Mouse (Mus musculus) heart, postnatal 0 days (tissue): ENCODE results near the gene Dlx6. TPM values are rescaled to one million over a fixed set of nuclear protein-coding genes. Genes with fewer than 3 reads are reported as not detected.

Experiments used
- ATAC-seq: fragments of 200-750 bp; cut with Nextera tagmentation; 2 replicates; pipeline ENCODE4 v1.8.0; 2017; ENCODE audit warnings: low read depth, moderate number of reproducible peaks, moderate library complexity; ENCODE audit not compliant: insufficient read depth
- DNase-seq: peaks from one replicate; pipeline ENCODE4 v3.0.0-alpha.2; 2016; ENCODE audit warnings: low spot score
- H3K27ac ChIP-seq: fragments of 300-500 bp; sonication (generic); 2 replicates; pipeline ENCODE4 v1.5.1; 2014; ENCODE audit warnings: low read depth, mild to moderate bottlenecking
- H3K27me3 ChIP-seq: fragments of 300-500 bp; sonication (generic); 2 replicates; pipeline ENCODE4 v1.6.1; 2014; ENCODE audit warnings: low read length, mixed read lengths; ENCODE audit not compliant: control insufficient read depth, insufficient read depth
- H3K36me3 ChIP-seq: fragments of 300-500 bp; sonication (generic); replicated peaks from 2 replicates; pipeline ENCODE4 v1.6.1; 2014; ENCODE audit warnings: low read length, mixed read lengths; ENCODE audit not compliant: control insufficient read depth, insufficient read depth
- H3K4me1 ChIP-seq: fragments of 300-500 bp; sonication (generic); 2 replicates; pipeline ENCODE4 v1.6.1; 2014; ENCODE audit warnings: antibody characterized with exemption; ENCODE audit not compliant: control insufficient read depth, insufficient read depth
- H3K4me2 ChIP-seq: fragments of 300-500 bp; sonication (generic); 2 replicates; pipeline ENCODE4 v1.6.1; 2014; ENCODE audit warnings: low read depth, mild to moderate bottlenecking, low read length, moderate library complexity
- H3K4me3 ChIP-seq: fragments of 300-500 bp; sonication (generic); 2 replicates; pipeline ENCODE4 v1.5.1; 2014; ENCODE audit warnings: low read depth, low read length
- H3K9ac ChIP-seq: fragments of 300-500 bp; sonication (generic); replicated peaks from 2 replicates; pipeline ENCODE4 v1.6.1; 2014; ENCODE audit warnings: low read depth, low read length, mixed read lengths
- H3K9me3 ChIP-seq: fragments of 300-500 bp; sonication (generic); replicated peaks from 2 replicates; pipeline ENCODE4 v1.6.1; 2016; ENCODE audit warnings: low read length; ENCODE audit not compliant: control insufficient read depth
- CTCF ChIP-seq: IDR thresholded peaks from 2 replicates; pipeline ENCODE4 v1.5.1; 2016; ENCODE audit warnings: antibody characterized with exemption, control low read depth, low read depth
- EP300 ChIP-seq: IDR thresholded peaks from 2 replicates; pipeline ENCODE4 v1.6.1; 2016; ENCODE audit warnings: antibody characterized with exemption, low read depth
- WGBS: fragments of 180-500 bp; shearing (Covaris S2); extraction: QIAGEN DNeasy Blood & Tissue Kit; methylation state at CpG from one replicate; pipeline ENCODE4 v1.1.7; 2014; 5-methylcytosine and 5-hydroxymethylcytosine counted together
- polyA plus RNA-seq: library from polyadenylated mRNA; unstranded; fragments of >200 nt; fragmentation: Nextera tagmentation; extraction: Ambion mirVana; gene quantifications from 2 replicates; pipeline ENCODE4 v1.2.1, GENCODE M21; 2015
- total RNA-seq: library from RNA; depleted of rRNA; stranded (reverse); fragments of >200 nt; gene quantifications from 2 replicates; pipeline ENCODE4 v1.2.3, GENCODE M21; 2014; ENCODE audit warnings: low replicate concordance

Dlx6 gene
- total and polyA plus RNA-seq, 2 experiments from 2014 or later = not detected

- DNase-seq (peak; percentile 40), ATAC-seq (peak; percentile 59; the same call in 1 of the 2 replicates)
- no peaks in the 10 kb centered on the region for H3K36me3 ChIP-seq
- no peaks in the 10 kb centered on the region for H3K4me1 ChIP-seq
- H3K27me3 ChIP-seq = peaks cover 51% of the 10 kb centered on the region
- no peak overlapping the region for H3K9ac ChIP-seq
- no peak overlapping the region for H3K4me2 ChIP-seq
- H3K9me3 ChIP-seq = no peaks in the 10 kb centered on the region
- no peak overlapping the region for H3K4me3 ChIP-seq
- TF ChIP-seq EP300 (no peak), CTCF (peak; percentile 83)
- 8% methylated on average over 12 of the region's 12 CpGs for WGBS
- H3K27ac ChIP-seq = no peak overlapping the region
Observed at GRCm38 (mm10) chr6:6884897-6885296, 21.8 kb downstream of the Dlx6 start.

- Histone ChIP-seq H3K9ac (no peak overlapping the region), H3K9me3 (no peaks in the 10 kb centered on the region), H3K27ac (no peak overlapping the region), H3K27me3 (peaks cover 38% of the 10 kb centered on the region), H3K36me3 (no peaks in the 10 kb centered on the region), H3K4me2 (no peak overlapping the region), H3K4me1 (no peaks in the 10 kb centered on the region), H3K4me3 (no peak overlapping the region)
- ATAC-seq (no peak), DNase-seq (no peak)
- TF ChIP-seq EP300 (no peak), CTCF (no peak)
- WGBS = 69% methylated on average over 3 of the region's 3 CpGs
Observed at GRCm38 (mm10) chr6:6886225-6886624, 23.1 kb downstream of the Dlx6 start.

GRCm38 (mm10) chr6:6890047-6890446, 26.9 kb downstream of the Dlx6 start:
- DNase-seq = no peak
- 61% methylated on average over 6 of the region's 6 CpGs for WGBS

GRCm38 (mm10) chr6:6909586-6909985, 46.5 kb downstream of the Dlx6 start:
- Histone ChIP-seq H3K4me3 (no peak overlapping the region), H3K9me3 (no peaks in the 10 kb centered on the region), H3K27me3 (no peaks in the 10 kb centered on the region), H3K27ac (no peak overlapping the region), H3K36me3 (no peaks in the 10 kb centered on the region), H3K9ac (no peak overlapping the region), H3K4me1 (0 out of 2 replicates have a peak, but pooled peaks cover 5% of the 10 kb centered on the region), H3K4me2 (no peak overlapping the region)
- DNase-seq (peak; percentile 72), ATAC-seq (peak; percentile 49; the same call in 1 of the 2 replicates)
- WGBS = 15% methylated on average over 8 of the region's 8 CpGs
- TF ChIP-seq CTCF = no peak
- TF ChIP-seq EP300 = no peak

More at GRCm38 (mm10) chr6:6890047-6890446, 26.9 kb downstream of the Dlx6 start:
- ATAC-seq = no peak
- Histone ChIP-seq H3K9me3 (no peaks in the 10 kb centered on the region), H3K9ac (no peak overlapping the region), H3K36me3 (no peaks in the 10 kb centered on the region), H3K4me1 (no peaks in the 10 kb centered on the region), H3K27me3 (0 out of 2 replicates have a peak, but pooled peaks cover 11% of the 10 kb centered on the region), H3K4me2 (no peak overlapping the region), H3K27ac (no peak overlapping the region), H3K4me3 (no peak overlapping the region)
- TF ChIP-seq EP300 (no peak), CTCF (peak; percentile 26; the same call in 1 of the 2 replicates)

GRCm38 (mm10) chr6:6914304-6914703, 51.2 kb downstream of the Dlx6 start:
- H3K4me1 ChIP-seq = 0 out of 2 replicates have a peak, but pooled peaks cover 2% of the 10 kb centered on the region
- ATAC-seq (no peak), DNase-seq (no peak)
- no peak overlapping the region for H3K9ac ChIP-seq
- H3K27me3 ChIP-seq = no peaks in the 10 kb centered on the region
- no peak for TF ChIP-seq CTCF
- 79% methylated on average over 1 of the region's 1 CpGs for WGBS
- no peaks in the 10 kb centered on the region for H3K9me3 ChIP-seq
- no peak overlapping the region for H3K4me2 ChIP-seq
- no peaks in the 10 kb centered on the region for H3K36me3 ChIP-seq
- no peak overlapping the region for H3K27ac ChIP-seq
- H3K4me3 ChIP-seq = no peak overlapping the region
